Mouse (Mus musculus): Measurements from ENCODE around the gene Gm43720.

Gene Gm43720

DNA sequence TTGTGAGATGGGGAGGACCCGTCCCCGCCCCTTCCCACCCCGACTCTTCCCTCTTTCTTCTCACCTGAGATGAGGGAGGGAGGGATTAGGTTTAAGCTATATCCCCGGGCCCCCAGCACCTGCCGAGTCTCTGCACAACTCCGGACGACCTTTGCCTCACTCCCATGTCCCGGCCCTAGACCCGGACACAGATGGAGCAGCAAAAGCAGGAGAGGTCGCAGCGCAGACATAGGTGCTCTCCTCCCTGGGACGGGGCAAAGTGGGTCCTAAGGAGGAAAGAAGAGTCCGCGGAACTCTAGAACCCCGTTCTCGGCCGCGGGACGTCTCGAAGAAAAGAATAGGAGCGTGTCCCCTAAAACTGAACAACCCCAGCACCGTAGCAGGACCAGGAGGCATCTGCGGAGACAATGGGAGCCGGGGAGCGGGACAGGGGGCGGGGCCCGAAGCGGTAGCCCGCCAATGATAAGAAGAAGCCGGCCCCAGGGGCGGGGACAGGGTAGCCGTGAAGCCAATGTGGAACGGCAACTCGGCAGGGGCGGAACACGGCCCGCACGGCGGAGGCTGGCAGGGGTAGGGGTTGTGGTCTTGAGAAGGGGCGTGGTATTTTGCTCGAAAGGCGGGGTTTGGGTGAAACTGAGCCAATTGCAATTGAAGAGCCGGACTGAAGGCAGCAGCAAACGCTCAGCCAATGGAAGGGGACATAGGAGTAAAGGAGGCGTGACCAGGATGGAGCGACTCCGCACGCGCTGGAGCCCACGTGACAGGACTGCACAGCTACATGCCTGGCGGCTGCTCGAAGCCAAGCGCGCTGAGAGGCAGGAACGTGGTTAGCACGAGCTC is at the start of gene Gm43720, which contains the start of the genes Gpc2 and Stag3:
Gene Gm43720, minus strand, starts transcription at position 374 of the 840 bp plus-strand sequence.
Gene Gpc2, minus strand, starts transcription at position 421 of the 840 bp plus-strand sequence.
Gene Stag3, plus strand, starts transcription at position 656 of the 840 bp plus-strand sequence.
- DNase-seq (ENCODE audit: low spot score): peak; percentile 99

- no peak for DNase-seq (ENCODE audit: low spot score)
These were observed 33.0 kb upstream of the Gm43720 start for GRCm38 (mm10) chr5:138312795-138313194.

GRCm38 (mm10) chr5:138299613-138300012 is 19.9 kb upstream of the Gm43720 start:
- DNase-seq (ENCODE audit: low spot score): no peak

- no peak for DNase-seq (ENCODE audit: low spot score)
These were observed 14.4 kb upstream of the Gm43720 start for GRCm38 (mm10) chr5:138294158-138294557.

DNA sequence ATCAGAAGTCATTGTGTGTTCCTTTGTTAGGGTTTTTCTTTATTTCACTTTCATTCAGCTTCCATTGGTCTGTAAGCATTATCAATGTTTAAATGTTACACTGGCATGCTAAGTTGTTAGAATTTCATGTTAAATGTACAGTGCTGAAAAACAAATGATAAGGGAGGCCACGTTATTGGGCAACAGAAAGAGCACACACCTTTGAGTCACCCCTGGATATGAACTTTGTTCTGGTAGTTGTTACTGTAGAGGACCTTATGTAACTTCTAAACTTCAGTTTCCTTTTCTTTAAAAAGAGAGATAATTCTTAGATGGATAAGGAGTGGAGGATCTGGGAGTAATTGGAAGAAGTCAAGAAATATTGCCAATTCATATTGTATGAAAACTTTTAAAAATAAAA is 11.9 kb upstream of the Gm43720 start:
- no peak for DNase-seq (ENCODE audit: low spot score)

DNA sequence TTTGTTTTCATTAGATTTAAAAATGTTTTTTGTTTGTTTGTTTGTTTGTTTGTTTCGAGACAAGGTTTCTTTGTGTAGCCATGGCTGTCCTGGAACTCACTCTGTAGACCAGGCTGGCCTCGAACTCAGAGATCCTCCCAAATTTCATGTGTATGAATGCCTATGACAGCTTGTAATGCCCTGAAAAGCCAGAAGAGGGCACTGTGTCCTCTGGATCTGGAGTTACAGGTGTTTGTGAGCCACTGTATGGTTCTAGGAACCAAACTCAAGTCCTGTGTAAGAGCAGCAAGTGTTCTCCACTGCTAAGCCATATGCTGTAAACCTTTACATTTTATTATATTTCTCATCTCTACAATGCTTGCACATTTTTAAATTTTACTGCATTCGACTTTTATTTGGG is 8.1 kb upstream of the Gm43720 start:
- DNase-seq (ENCODE audit: low spot score): no peak

GRCm38 (mm10) chr5:138283540-138283939 is 3.8 kb upstream of the Gm43720 start:
- DNase-seq (ENCODE audit: low spot score): no peak

GRCm38 (mm10) chr5:138281798-138282197 is 2.0 kb upstream of the Gm43720 start:
- DNase-seq (ENCODE audit: low spot score): no peak

- no peak for DNase-seq (ENCODE audit: low spot score)
These were observed 1.1 kb upstream of the Gm43720 start for GRCm38 (mm10) chr5:138280829-138281228.

DNA sequence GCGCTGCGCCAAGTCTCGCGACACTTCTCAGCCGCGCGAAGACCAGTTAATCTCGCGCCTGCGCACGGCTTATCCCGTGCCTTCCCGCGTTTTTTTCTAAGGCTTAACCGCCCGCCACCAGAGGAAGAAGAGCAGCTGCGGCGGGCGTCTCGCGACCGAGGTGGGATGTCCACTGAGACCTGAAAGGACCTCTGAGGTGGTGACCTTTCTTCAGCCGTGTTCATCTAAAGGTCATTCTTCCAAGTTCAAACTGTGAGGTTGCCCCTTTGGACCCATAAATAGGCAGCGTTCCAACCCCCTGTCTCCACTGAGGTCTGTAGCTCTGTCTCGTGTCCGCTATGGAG is 639 bp upstream of the Gm43720 start:
- DNase-seq (ENCODE audit: low spot score): no peak

DNA sequence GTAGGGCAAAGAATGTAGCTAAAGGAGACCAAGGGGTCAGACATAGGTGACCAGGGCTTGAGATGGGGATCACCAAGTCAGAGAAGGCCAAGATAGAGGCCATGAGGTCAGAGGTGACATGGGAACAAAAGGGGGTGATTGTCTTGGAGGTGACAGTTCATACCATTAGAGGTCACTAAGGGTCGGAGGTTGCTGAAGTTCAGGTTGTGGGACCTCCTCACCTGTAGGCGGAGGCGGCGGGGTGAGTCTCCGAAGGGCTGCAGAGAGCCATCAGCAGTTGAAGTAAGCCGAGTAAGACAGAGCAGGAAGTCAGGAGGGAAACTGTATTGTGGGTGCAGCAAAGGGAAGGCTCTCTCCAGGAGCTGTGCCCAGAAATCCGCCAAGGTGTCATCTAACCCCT is 1.8 kb downstream of the Gm43720 start:
- DNase-seq (ENCODE audit: low spot score): no peak

- DNase-seq (ENCODE audit: low spot score): peak; percentile 80
These were observed 4.3 kb downstream of the Gm43720 start for GRCm38 (mm10) chr5:138275216-138276050.

DNA sequence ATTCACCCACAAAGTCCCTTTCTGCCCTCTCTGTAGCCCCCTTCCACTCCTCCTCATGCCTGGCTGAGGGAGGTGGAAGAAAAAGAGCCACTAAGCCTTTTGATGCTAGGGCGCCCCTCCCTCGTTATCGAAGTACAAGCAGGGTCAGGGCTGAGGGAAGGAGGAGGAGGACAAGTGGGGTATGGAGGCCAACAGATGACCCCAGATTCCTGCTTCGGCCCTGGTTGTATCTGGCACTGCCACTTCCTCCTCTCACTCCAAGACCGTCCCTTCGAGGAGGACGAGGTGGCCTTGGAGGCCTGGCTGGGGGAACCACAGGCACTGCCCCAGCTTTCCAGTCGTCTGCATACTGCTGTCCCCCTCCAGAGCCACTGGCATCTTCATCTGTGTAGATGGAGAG is 5.6 kb downstream of the Gm43720 start:
- no peak for DNase-seq (ENCODE audit: low spot score)

- peak; percentile 77 for DNase-seq (ENCODE audit: low spot score)
These were observed 7.3 kb downstream of the Gm43720 start, which contains the start of gene Gal3st4 for GRCm38 (mm10) chr5:138272409-138272923. Gene Gal3st4, minus strand, starts transcription at chr5:138272840.

- DNase-seq (ENCODE audit: low spot score): no peak
These were observed 8.5 kb downstream of the Gm43720 start for GRCm38 (mm10) chr5:138271232-138271631.

DNA sequence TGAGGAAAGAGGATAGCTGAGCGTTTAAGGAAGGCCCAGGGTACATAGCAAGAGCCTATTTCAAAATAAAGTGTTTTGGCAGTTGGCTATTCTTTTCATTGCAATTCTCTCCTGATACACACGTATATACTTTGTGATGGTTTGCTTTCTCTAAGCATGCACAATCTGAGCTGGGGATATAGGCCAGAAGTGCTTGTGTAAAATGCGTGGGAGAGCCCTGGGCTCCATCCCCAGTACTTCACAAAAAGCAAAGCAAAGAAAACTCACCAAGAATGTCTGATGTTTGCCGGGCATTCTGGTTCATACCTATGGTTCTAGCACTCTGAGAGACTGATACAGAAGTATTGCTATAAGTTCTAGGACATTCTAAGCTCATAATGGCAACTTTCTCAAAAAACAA is 10.8 kb downstream of the Gm43720 start:
- no peak for DNase-seq (ENCODE audit: low spot score)

- no peak for DNase-seq (ENCODE audit: low spot score)
These were observed 12.6 kb downstream of the Gm43720 start for GRCm38 (mm10) chr5:138267114-138267513.

- no peak for DNase-seq (ENCODE audit: low spot score)
These were observed 14.0 kb downstream of the Gm43720 start for GRCm38 (mm10) chr5:138265712-138266111.

DNA sequence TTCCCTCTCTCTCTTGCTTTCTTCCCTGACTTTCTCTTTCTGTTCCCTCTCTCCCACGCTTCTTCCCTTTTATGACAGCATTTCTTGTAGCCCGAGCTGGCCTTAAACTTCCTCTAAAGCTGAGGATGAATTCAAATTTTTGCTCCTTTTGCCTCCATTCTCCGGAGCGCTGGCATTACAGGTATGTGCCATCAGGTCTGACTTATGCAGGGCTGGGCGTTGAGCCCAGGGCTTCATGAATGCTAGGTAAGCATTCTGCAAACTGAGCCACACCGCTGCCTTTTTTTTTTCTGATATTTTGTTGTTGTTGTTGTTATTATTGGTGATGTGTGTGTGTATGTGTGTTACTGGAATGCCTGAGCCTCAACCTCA is 15.6 kb downstream of the Gm43720 start:
- no peak for DNase-seq (ENCODE audit: low spot score)

DNA sequence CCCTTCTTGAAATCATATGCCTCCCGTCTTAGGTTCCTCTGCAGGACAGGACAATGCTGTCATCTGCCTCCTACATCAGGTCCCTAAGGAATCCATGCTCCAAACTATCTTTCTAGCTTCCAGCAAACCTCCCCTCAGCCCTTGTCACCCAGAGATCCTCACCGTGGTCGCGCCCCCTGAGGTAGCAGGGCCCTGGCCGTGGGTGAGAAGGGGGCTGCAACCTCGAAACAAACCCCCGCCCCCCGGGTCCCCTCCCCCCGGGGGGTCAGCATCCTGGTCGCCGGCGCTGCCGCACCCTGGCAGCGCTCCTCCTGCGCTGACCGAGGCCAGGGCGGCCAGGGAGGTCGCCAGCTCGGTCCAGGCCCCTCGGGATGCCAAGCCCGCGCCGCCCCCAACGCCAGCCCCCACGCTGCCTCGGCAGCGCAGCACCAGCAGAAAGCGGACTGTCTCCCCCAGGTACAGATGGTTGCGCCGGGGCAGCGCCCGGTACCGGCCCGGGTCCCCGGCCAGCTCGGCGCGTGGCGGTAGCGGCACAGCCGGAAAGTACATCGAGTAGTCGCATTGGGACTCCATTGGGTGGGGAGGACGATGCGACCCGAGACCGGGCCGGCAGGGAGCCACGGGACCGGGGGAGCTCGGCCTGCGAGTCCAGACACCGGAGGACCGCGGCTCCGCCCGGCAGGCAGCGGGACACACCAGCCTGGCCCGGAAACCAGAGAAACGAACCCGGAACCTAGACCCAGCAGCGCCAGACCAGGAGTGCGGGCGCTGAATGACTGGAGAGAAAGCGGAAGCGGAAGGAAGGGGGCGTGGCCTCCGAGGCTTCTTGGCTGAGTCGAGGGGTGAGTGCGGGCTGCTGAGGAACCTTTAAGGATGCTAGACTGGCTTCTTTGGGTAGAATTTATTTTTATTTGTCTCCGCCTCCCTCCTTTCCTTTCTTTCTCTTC is 16.2 kb downstream of the Gm43720 start, which contains the start of gene BC037034:
Gene BC037034, minus strand, starts transcription at position 774 of the 947 bp plus-strand sequence.
- DNase-seq (ENCODE audit: low spot score): peak; percentile 97

GRCm38 (mm10) chr5:138262582-138263240 is 17.0 kb downstream of the Gm43720 start:
- no peak for DNase-seq (ENCODE audit: low spot score)

Measured in embryo, embryonic 10.5 days (tissue).